Mouse (Mus musculus) embryo, embryonic 11.5 days (tissue): ENCODE measurements around the gene C130026I21Rik.
"Not testable (repeated sequence)": the region's sequence is repeated elsewhere in the genome, so short reads cannot be mapped to it uniquely, and the experiment has no call there.

ENCODE experiments used
- DNase-seq: peaks from one replicate; pipeline ENCODE4 v3.0.0-alpha.2; 2012; ENCODE audit warnings: low read depth, low spot score

The C130026I21Rik gene

DNA sequence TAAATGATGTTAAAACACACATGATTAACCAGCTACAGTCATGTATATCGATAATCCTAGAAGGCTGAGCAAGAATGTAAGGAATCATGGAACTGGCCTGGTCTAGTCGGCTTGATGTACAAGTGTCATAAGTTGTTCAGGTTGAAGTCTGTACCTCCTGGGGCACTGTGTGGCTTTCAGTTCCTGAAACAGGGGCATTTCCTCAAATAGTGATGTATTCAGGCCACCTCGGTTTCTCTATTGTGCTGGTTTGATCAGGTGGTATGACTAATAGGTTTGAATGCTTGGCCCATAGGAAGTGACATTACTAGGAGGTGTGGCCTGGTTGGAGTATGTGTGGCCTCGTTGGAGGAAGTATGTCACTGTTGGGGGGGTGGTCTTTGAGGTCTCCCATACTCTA lies 236.0 kb downstream of the C130026I21Rik start:
- not testable (repeated sequence) for DNase-seq

DNA sequence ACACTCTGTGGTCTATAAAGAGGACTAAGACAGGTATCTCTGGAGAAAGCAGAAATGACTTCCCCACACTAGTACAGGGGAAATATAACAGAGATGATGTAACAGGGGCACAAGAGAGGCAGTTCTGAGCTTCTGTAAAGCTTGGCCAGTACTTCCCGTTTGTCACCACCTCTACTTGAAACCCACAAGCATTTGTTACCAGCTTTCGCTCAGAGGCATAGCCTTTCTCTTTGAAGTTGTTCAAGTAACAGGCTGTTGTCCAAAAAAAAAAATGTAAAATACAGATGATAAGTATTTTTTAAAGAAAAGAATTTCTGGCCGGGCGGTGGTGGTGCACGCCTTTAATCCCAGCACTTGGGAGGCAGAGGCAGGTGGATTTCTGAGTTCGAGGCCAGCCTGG lies 236.8 kb downstream of the C130026I21Rik start:
- DNase-seq = not testable (repeated sequence)

DNA sequence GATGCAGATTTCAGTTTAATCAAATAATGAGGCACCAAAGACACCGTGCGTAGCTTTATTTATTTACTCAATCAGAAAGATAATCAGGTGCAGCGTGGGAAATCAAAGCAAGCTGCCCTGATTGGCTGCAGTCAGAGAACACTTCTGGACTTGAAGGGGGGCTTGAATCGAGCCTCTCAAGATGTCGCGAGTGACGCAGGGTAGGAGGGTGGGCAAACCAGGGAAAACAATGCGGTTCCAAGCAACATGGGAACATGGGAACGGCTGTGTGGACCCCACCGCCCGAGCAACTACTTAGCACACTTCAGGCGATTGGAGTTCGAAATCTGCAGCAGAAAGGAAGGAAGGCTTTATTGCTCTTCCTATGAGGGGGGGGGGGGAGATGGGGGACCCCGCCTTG lies 240.2 kb downstream of the C130026I21Rik start:
- DNase-seq = not testable (repeated sequence)

DNA sequence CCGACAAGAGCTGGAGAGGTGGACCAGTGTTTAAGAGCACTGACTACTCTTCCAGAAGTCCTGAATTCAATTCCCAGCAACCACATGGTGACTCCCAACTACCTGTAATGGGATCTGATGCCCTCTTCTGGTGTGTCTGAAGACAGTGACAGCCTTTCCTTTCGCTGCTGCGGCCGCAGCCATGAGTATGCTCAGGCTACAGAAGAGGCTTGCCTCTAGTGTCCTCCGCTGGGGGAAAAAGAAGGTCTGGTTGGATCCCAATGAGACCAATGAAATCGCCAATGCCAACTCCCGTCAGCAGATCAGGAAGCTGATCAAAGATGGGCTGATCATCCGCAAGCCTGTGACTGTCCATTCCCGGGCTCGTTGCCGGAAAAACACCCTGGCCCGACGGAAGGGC lies 258.4 kb downstream of the C130026I21Rik start:
- DNase-seq = not testable (repeated sequence)

DNA sequence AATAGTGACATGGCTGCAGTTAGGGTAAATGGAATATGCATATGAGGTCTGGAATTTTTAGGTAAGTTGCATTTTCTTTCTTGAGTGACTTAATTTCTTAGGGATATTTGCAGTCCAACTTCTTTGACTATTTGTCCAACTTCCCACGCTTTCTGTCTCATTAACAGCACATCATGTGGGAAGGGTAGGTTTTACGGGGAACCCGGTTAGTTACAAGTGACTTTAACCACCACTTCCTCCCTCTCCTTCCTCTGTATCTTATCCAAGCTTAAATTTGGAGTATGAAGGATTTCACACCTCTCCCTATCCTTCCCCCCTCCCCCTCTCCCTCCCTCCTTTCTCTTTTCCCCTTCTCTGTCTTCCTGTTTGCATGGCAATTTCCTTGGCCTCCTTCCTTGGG lies 259.4 kb downstream of the C130026I21Rik start:
- not testable (repeated sequence) for DNase-seq

DNA sequence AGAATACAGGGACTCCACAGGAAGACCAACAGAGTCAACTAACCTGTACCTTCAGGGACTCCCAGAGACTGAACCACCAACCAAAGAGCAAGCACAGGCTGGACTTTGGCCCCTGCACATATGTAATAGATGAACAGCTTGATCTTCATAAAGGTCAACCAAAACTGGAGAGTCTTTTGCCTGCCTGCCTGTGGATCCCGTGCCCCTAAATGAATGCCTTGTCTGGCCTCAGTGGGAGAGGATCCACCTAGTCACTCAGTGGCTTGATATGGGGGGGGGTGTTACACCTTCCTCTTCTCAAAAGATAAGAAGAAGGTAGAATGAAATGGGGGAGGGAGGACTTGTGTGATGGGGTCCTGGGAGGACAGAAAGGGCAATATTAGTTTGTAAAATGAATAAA lies 262.6 kb downstream of the C130026I21Rik start:
- DNase-seq = not testable (repeated sequence)

DNA sequence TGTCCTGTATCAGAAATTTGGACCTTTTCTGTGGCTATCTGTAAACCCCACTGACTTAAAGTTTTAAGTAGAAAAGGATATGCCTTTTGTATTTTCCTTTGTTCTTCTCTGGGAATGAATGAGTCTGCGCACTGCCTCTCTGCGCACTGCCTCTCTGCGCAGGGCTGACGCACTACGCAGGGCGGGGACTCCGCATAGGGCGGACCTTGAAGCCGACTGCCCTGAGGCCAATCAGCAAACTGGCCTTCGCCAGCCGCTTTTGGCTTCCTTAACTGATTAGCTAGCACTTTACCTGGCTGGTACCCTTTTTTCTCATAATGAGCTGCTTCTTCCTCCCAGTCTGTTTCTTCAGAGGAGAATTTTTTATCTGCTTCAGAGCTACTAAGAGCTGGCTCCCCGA lies 271.1 kb downstream of the C130026I21Rik start:
- DNase-seq = not testable (repeated sequence)

DNA sequence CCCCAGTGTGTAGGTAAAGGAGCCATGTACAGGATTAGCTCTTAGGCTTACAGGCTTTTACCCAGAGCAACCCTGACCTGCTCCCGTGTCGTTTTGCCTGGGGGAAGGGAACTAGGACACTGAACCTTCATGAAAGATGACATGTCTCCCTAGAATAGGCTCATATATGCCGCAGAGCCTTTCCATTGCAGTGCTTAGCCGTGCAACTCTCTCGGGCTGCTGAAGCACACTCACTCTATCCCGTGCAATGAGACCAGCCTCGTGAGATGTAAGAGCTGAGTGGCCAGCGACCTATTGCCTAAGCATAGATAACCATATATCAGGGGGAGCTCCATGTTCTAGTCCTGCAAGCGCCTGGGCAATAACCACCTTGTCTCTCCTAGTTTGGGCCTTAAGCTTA lies 274.1 kb downstream of the C130026I21Rik start:
- DNase-seq = not testable (repeated sequence)

DNA sequence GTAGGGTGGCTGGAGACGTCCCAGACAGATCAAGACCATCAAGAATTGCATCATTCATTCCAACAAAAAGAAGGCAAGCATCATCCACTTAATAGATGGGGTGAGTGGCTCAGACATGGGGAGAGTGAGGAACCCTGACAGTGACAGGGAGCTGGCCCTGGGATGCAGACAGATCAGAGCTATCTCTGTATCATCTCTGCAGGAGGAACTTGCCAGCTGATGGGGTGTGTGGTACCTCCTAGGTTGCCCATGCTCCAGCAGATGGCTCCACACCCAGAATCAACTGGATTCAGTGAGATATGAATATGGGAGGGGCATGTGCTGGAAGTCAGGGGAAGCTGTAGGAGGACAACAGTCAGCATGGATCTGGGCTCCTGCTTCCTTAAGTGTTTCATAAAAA lies 275.9 kb downstream of the C130026I21Rik start:
- not testable (repeated sequence) for DNase-seq

DNA sequence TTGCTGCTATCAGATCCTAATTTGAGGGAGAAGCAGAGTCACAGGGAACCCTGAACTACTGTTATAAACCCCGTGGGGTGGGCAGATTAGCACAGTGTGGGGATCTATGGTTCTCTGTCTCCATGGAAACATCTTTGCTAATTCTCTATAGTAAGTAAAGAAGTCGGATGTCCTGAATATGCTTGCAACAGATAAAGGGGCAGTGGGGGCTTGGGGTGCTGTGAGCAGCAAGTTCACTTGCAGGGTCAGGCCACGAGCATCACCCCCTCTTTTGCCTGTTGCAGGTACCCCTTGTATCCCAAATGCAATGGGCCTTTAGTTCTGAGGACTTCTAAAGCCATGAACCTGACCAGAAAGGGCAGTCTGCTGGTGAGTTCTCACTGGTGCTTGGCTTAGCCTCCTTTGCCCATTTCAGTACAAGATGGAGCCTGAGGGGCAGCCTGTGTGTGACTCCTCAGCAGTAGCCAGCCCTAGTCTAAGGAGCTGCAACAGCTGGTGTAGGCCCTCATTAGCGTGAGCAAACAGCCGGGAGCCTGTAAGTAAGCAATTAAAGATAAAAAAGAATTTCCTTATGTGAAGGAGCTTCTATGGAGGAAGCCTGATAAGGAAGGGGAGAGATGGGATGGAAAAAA lies 276.6 kb downstream of the C130026I21Rik start:
- DNase-seq = not testable (repeated sequence)

DNA sequence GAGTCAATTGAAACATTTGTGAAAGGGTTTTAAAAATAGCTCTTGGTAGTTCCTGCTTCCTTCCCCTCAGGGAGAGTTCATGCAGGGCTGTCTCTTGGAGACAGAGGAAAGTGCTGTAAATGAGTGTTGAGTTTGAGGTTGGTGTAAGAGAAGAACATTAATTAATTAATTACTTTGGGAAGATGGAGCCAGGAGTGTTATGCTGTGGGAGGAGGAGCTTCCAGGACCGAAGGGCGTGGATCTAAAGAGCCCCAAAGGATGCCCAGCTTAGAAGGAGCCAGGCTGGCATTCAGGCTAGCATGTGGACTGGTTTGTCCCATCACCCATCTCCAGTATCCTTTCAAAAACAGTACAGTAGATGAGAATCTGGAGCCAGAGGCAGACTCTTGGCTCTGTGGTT lies 277.1 kb downstream of the C130026I21Rik start:
- not testable (repeated sequence) for DNase-seq

DNA sequence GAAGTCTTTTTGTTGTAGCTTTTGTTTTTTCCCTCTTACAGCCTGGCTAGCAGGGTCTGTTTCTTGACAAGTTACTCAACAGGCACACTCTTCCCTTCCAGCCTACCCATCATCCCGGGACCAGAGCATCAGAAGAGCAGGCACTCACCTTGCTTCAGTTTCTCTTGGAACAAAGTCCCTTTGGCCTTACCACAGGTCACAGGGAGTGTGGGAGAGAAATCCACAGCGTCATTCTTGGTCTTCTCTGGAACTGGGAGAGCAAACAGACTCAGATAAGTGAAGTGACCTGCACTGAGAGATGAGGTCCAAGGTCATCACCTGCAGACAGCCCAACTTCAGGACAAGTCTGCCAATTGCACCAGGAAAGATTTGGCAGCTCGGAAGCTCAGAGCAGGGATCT lies 277.5 kb downstream of the C130026I21Rik start:
- not testable (repeated sequence) for DNase-seq

DNA sequence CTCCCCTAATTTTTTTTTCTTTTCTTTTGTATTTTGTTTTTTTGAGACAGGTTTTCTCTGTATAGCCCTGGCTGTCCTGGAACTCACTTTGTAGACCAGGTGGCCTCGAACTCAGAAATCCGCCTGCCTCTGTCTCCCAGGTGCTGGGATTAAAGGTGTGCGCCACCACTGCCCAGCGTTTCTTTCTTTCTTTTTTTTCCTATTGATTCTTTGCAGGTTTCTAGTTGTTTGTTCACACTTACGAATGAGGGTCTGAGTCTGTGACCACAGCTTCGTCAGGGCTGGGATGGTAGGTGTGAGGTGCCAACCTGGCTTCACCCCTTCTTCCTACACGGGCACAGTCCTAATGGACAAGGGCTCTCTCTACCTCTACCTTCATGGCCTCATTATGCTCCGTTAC lies 281.3 kb downstream of the C130026I21Rik start:
- not testable (repeated sequence) for DNase-seq

DNA sequence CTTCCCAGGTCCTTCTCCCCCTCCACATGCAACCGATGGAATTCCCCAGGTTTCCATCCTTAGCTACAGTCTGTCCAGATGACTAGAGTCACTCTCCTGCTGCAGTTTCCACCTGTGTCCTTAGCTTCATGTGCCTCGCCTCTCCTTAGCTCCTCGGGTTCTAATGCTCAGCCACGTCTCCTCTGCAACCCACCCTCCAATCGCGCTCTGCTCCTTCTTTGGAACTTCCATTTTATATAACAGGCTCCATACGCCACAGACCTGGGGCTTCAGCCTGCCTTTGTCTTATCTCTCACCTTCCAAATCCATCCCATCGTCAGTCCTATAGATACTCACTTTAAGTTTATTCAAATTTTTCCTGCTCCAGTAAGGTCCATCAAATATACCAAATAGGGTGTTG lies 282.6 kb downstream of the C130026I21Rik start:
- DNase-seq = not testable (repeated sequence)

DNA sequence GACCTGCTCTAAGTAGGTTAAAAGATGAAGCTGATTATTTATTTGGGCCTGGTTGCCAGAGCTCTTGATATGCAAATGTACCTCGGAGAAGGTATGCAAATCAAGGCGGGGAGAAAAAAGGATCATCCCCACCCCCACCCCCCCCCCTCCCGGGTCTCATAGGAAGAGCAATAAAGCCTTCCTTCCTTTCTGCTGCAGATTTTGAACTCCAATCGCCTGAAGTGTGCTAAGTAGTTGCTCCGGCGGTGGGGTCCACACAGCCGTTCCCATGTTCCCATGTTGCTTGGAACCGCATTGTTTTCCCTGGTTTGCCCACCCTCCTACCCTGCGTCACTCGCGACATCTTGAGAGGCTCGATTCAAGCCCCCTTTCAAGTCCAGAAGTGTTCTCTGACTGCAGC lies 308.6 kb downstream of the C130026I21Rik start:
- not testable (repeated sequence) for DNase-seq

DNA sequence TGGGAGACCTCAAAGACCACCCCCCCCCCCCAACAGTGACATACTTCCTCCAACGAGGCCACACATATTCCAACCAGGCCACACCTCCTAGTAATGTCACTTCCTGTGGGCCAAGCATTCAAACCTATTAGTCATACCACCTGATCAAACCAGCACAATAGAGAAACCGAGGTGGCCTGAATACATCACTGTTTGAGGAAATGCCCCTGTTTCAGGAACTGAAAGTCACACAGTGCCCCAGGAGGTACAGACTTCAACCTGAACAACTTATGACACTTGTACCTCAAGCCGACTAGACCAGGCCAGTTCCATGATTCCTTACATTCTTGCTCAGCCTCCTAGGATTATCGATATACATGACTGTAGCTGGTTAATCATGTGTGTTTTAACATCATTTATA lies 312.7 kb downstream of the C130026I21Rik start:
- DNase-seq = not testable (repeated sequence)

DNA sequence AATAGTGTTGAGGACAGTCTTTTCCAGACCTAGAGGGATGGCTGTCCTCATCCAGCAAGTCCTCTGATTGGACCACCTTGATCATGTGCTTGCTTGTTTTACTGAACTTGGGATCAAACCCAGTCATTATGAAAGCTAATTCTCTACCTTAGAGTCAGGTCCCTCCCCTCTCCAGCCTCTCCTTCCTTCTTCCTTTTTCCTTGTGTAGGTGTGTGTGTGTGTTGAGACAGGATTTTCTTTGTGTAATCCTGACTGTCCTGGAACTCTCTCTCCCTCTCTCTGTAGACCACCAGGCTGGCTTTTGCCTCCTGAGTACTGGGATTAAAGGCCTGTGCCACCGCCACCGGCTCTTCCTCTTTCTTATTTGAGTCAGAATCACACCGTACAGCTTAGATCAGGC lies 313.6 kb downstream of the C130026I21Rik start:
- not testable (repeated sequence) for DNase-seq

DNA sequence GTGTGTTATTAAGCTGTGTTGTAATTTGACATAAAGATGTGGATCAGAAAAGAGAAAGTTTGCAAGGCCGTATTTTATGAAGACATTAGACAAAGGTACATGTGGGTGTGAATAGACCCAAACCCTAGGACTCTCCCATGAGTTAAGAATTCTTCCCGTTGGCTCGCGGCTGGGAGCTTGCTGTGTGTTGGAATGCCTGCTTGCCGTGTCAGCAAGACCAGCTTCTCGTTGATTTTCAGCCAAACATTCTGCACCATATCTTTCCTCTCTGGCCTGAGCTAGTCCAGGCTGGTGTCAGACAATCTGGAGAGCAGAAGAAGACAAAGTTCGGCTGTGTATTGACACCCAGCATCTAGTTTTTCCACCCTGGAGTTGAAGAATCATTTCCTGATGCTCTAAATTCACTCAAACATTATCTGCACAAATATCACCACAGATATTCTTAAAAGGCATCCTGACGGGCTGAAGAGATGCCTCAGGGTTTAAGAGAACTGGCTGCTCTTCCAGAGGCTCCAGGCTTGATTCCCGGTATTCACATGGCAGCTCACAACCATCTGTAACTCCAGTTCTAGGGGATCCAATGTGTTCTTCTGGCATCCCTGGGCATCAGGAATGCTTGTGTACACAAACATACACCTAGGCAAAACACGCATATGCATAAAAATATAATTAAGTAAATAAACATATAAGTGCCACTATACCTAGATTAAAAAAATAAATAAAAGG lies 317.7 kb downstream of the C130026I21Rik start:
- no peak for DNase-seq

DNA sequence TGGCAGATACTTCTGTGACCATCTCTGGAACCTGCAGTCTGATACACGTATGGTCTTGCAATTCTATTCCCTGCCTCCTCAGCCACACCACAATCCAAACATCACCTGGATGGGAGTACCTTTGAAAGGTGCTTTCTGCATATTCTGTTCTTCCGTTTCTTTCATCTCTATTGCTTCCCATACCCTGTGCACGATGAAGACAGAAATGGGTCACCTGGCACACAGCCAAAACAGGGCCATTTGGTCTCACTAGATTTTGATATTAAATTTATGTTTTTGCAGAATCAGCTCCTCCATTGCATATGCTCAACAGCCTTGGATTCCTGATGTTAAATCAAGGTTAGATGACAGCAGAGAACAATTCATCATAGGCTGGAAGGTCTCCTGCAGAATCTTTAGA lies 318.8 kb downstream of the C130026I21Rik start:
- no peak for DNase-seq

DNA sequence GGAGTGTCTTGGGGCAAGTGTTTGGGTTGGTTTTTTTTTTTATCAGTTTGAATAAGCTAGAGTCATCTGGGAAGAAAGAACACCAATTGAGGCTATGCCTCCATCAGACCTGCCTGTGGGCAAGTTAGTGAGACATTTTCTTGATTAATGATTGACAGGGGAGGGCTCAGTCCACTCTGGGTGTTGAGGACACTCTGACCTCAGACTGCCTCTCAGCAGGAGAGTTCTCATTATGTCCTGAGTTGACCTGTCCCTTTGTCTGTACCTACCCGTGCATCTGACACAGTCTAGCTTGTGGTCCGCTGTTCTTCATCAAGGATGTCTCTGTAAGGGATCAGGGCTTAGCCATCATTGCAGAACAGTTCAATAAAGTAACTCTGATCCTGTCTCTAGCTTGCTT lies 323.0 kb downstream of the C130026I21Rik start:
- DNase-seq = no peak

DNA sequence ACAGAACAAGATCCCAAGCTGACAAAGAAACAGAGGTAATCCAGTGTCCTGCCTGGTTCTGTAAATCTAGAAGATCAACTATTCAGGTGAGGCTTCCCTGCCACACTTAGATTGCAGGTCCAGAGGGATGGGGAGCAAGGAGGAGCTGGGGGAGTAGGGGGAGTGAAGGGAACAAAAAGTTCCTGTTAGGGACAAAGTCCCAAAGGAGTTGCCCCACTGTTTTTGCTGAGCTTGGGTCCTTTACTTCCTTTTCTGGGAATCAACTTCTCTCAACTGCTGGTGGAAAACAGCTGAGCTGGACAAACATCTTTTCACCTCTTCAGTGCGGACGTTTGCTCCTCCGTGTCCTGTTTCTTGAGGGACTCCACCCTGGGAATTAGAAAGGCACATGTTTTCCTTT lies 324.4 kb downstream of the C130026I21Rik start:
- no peak for DNase-seq

DNA sequence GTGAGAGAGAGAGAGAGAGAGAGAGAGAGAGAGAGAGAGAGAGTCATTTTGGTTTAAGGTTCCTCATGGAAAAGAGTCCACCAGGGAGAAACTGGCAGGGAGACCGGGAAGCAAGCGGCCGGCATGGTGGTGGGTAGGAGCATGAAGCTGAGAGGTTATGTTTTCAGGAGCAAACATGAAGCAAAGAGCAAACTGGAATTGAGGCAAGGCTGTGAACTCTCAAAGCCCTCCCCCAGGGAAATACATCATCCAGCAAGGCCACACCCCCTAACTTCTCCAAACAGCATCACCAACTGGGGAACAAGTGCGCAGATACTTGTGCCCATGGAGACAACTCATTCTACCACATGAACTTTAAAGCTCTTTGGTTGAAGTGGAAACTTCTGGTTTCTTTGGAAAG lies 326.8 kb downstream of the C130026I21Rik start:
- no peak for DNase-seq
